In the genomic region with DNA sequence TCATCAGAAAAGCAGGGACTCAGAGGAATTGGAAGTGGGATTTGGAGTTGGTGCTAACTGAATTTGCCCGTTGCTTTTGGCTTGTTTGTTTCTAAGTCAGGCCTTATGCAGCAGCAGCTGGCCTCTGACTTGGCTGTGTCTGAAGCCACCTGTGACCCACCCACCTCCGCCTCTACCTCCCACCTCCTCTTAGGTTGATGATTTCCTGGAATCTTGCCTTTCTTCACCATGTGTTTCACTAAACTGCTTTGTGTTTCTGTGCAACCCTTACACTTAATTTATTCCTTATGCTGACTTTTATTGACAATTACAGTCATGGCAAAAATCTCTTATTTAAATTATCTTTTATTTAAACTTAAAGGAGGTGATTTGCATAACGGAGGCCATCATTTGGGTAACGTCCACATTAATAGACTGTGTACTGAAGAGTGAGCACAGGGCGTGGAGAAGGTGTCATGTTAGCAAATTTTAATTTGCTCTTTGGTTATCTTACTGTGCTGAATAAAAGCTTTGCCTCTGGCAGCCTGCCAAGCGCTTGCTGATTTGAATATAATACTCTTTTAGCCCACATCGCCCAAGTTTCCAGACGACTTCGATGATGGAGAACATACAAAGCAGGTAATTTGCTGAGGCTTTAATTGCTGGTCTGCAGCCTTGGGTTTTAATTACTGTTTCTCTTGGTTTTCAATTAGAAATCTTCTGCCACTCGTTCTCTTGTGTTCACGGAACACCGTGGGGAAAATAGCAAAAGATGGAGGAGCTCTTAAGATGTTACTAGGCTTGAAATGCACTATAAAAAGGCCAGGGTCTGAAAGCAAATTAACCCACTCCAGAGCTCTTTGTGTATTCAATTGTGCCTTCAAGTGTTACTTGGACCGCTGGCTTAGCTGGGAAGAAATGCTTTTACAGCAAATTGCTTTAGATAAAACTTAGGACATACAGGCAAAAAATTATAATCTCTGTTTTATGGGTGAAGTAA, we compare ENCODE assay signal across 12 mouse cellular contexts. TPM values are rescaled to one million over a fixed set of nuclear protein-coding genes. Genes with fewer than 3 reads are reported as not detected.
A peak's percentile ranks its signal among the peaks of the same experiment; 100 is the strongest.
DNase-seq lines count a peak whose midpoint lies in the region; ATAC-seq and TF ChIP-seq lines count a peak whose summit lies in the region.
"Had no signal": no experiment of that assay in that cellular context is flagged by ENCODE, and none has a peak within 500 bp of the region (broad histone marks: within the 10 kb centered on the region; RNA-seq: fewer than 3 reads in every experiment).

No protein-coding gene starts in this region.

- no peak overlapping the region for H3K4me2 ChIP-seq in forebrain, embryonic 11.5 days (ENCODE audit: low read depth, low read length, severe bottlenecking)
- no peak overlapping the region for H3K4me2 ChIP-seq in hindbrain, embryonic 16.5 days (ENCODE audit: low read length)
- H3K4me2 ChIP-seq: liver, embryonic 13.5 days had no signal

- peak; percentile 81 for DNase-seq in forebrain, embryonic 11.5 days (ENCODE audit: low spot score)
- no peak for DNase-seq in forebrain, embryonic 10.5 days (ENCODE audit: extremely low spot score, low spot score)
- DNase-seq in left cerebral cortex, postnatal 14 days (ENCODE audit: low spot score in 2 of 2): peak; percentile 49 to 65
- no peak for DNase-seq in left cerebral cortex, postnatal 36 days (ENCODE audit: low spot score in 2 of 2)
- DNase-seq in MEL (ENCODE audit: low read depth, low spot score): peak; percentile 56
- no peak for DNase-seq in frontal cortex, postnatal 14 days (ENCODE audit: low spot score in 2 of 2)
- DNase-seq: liver, embryonic 13.5 days; lung, postnatal 36 days; thymus, adult 2 months had no signal

- no peaks in the 10 kb centered on the region for H3K9me3 ChIP-seq in forebrain, embryonic 11.5 days (ENCODE audit: control insufficient read depth, low read length)
- no peaks in the 10 kb centered on the region for H3K9me3 ChIP-seq in forebrain, embryonic 10.5 days
- no peaks in the 10 kb centered on the region for H3K9me3 ChIP-seq in MEL (replicated peaks; ENCODE audit: insufficient read depth, low read length)
- H3K9me3 ChIP-seq in hindbrain, embryonic 16.5 days (ENCODE audit: control insufficient read depth, low read length): no peaks in the 10 kb centered on the region
- H3K9me3 ChIP-seq: liver, embryonic 13.5 days had no signal

- no peak for TF ChIP-seq EP300 in MEL (IDR thresholded peaks at IDR 0.05; ENCODE audit: low read depth in 1 of 2, low read length in 2 of 2)

- intact Hi-C loops in left cerebral cortex, postnatal 14 days (cut with DNase I): no loop called here
- intact Hi-C loops in left cerebral cortex, postnatal 36 days (cut with DNase I): loop anchor here (10.0 kb wide), 1 partner anchor 181 kb away; no protein-coding TSS in a partner anchor

- H3K79me2 ChIP-seq in MEL (ENCODE audit: control insufficient read depth, insufficient read depth, low read length, poor library complexity): no peaks in the 10 kb centered on the region

- WGBS in forebrain, embryonic 11.5 days: 43% methylated on average over 13 of the region's 13 CpGs
- WGBS in forebrain, embryonic 10.5 days: 72% methylated on average over 13 of the region's 13 CpGs
- 34% methylated on average over 13 of the region's 13 CpGs for WGBS in hindbrain, embryonic 16.5 days

- no peaks in the 10 kb centered on the region for H3K36me3 ChIP-seq in forebrain, embryonic 11.5 days (ENCODE audit: control insufficient read depth, insufficient read depth, low read length)
- H3K36me3 ChIP-seq in forebrain, embryonic 10.5 days (replicated peaks): peaks cover 56% of the 10 kb centered on the region
- no peaks in the 10 kb centered on the region for H3K36me3 ChIP-seq in MEL (ENCODE audit: control insufficient read depth in 1 of 2, insufficient read depth in 2 of 2, low read length in 2 of 2)
- no peaks in the 10 kb centered on the region for H3K36me3 ChIP-seq in hindbrain, embryonic 16.5 days (ENCODE audit: control insufficient read depth, insufficient read depth, low read length)

- TF ChIP-seq POLR2A in MEL (IDR thresholded peaks at IDR 0.05; ENCODE audit: control insufficient read depth in 1 of 2, insufficient read depth in 1 of 2, low read depth in 1 of 2, low read length in 2 of 2, poor library complexity in 1 of 2): no peak

- no peak overlapping the region for H3K9ac ChIP-seq in forebrain, embryonic 11.5 days (ENCODE audit: low read length)
- H3K9ac ChIP-seq in MEL (ENCODE audit: control insufficient read depth, low read depth, low read length, poor library complexity, severe bottlenecking): no peak overlapping the region
- no peak overlapping the region for H3K9ac ChIP-seq in hindbrain, embryonic 16.5 days (ENCODE audit: low read depth, low read length)
- H3K9ac ChIP-seq: liver, embryonic 13.5 days had no signal

- TF ChIP-seq RAD21 in MEL (IDR thresholded peaks at IDR 0.05; ENCODE audit: low read depth, low read length): no peak

- H3K27me3 ChIP-seq in forebrain, embryonic 11.5 days (ENCODE audit: control insufficient read depth, insufficient read depth, low read length): no peaks in the 10 kb centered on the region
- H3K27me3 ChIP-seq in forebrain, embryonic 10.5 days (ENCODE audit: poor library complexity, severe bottlenecking): no peaks in the 10 kb centered on the region
- no peaks in the 10 kb centered on the region for H3K27me3 ChIP-seq in MEL (ENCODE audit: control insufficient read depth in 1 of 2, insufficient read depth in 2 of 2, low read length in 2 of 2)
- no peaks in the 10 kb centered on the region for H3K27me3 ChIP-seq in hindbrain, embryonic 16.5 days (replicated peaks; ENCODE audit: control insufficient read depth, insufficient read depth, low read length)
- H3K27me3 ChIP-seq: liver, embryonic 13.5 days had no signal

- peak; percentile 87 for ATAC-seq in forebrain, embryonic 11.5 days (replicated peaks; ENCODE audit: low FRiP score)
- ATAC-seq in hindbrain, embryonic 16.5 days: peak; percentile 79
- no peak for ATAC-seq in frontal cortex, adult (ENCODE audit: low TSS enrichment)

- no peak overlapping the region for H3K27ac ChIP-seq in forebrain, embryonic 11.5 days (ENCODE audit: low read depth, low read length)
- H3K27ac ChIP-seq in forebrain, embryonic 10.5 days: no peak overlapping the region
- no peak overlapping the region for H3K27ac ChIP-seq in MEL (ENCODE audit: control insufficient read depth, low read depth, low read length)
- no peak overlapping the region for H3K27ac ChIP-seq in hindbrain, embryonic 16.5 days (ENCODE audit: low read depth, low read length)
- H3K27ac ChIP-seq: liver, embryonic 13.5 days had no signal

- TF ChIP-seq CTCF in MEL (IDR thresholded peaks at IDR 0.05 in 2 of 3, conservative IDR thresholded peaks at IDR 0.05 in 1 of 3; ENCODE audit: control insufficient read depth in 1 of 3, insufficient read depth in 1 of 3, low read depth in 2 of 3, low read length in 3 of 3, poor library complexity in 1 of 3, severe bottlenecking in 1 of 3): no peak

- no peaks in the 10 kb centered on the region; the same call in 1 of the 2 replicates for H3K4me1 ChIP-seq in forebrain, embryonic 11.5 days (replicated peaks; ENCODE audit: control insufficient read depth, insufficient read depth, low read length)
- peaks cover 31% of the 10 kb centered on the region for H3K4me1 ChIP-seq in forebrain, embryonic 10.5 days
- H3K4me1 ChIP-seq in MEL (ENCODE audit: control insufficient read depth in 1 of 2, insufficient read depth in 2 of 2, low read length in 2 of 2): no peaks in the 10 kb centered on the region; a peak in 1 of 4 replicates
- peaks cover 4% of the 10 kb centered on the region; the same call in 1 of the 2 replicates for H3K4me1 ChIP-seq in hindbrain, embryonic 16.5 days (ENCODE audit: control insufficient read depth, insufficient read depth, low read depth, low read length)
- H3K4me1 ChIP-seq: liver, embryonic 13.5 days had no signal

- no peak overlapping the region for H3K4me3 ChIP-seq in forebrain, embryonic 11.5 days (ENCODE audit: low read depth, low read length)
- H3K4me3 ChIP-seq in forebrain, embryonic 10.5 days: no peak overlapping the region
- no peak overlapping the region for H3K4me3 ChIP-seq in MEL (ENCODE audit: control insufficient read depth in 1 of 2, insufficient read depth in 1 of 2, low read depth in 2 of 2, low read length in 2 of 2)
- H3K4me3 ChIP-seq in hindbrain, embryonic 16.5 days (ENCODE audit: low read length): no peak overlapping the region
- H3K4me3 ChIP-seq: liver, embryonic 13.5 days; myocyte had no signal

TF ChIP-seq in MEL, 35 proteins besides CTCF, POLR2A, EP300 and RAD21 (continues in another document):
- TF ChIP-seq RCOR1 (IDR thresholded peaks at IDR 0.05; ENCODE audit: low read depth, low read length): no peak
- TF ChIP-seq TAL1 (IDR thresholded peaks at IDR 0.05; ENCODE audit: low read length): no peak
- TF ChIP-seq HCFC1 (IDR thresholded peaks at IDR 0.05; ENCODE audit: low read depth, low read length): no peak
- no peak for TF ChIP-seq MEF2A (IDR thresholded peaks at IDR 0.05; ENCODE audit: extremely low read depth, insufficient replicate concordance, low read depth, low read length, poor library complexity, severe bottlenecking)
- TF ChIP-seq BHLHE40 (IDR thresholded peaks at IDR 0.05; ENCODE audit: borderline replicate concordance, low read depth, low read length): no peak
- TF ChIP-seq GATA1 (IDR thresholded peaks at IDR 0.05; ENCODE audit: low read depth, low read length): no peak
- TF ChIP-seq SIN3A (IDR thresholded peaks at IDR 0.05; ENCODE audit: low read length): no peak
- no peak for TF ChIP-seq ZKSCAN1 (IDR thresholded peaks at IDR 0.05; ENCODE audit: low read depth, low read length)

RNA-seq across cellular contexts. Expression of gene Srp14, which starts 33.5 kb away (rescaled TPM):
- polyA plus RNA-seq in forebrain, embryonic 11.5 days (2014; fragmentation: Nextera tagmentation; extraction: Ambion mirVana): 239 and 257 TPM in 2 replicates
- 238 and 240 TPM in 2 replicates for polyA plus RNA-seq in forebrain, embryonic 10.5 days (2016; fragmentation: Nextera tagmentation; extraction: Ambion mirVana)
- 100 to 1,000 TPM; 157 to 167 TPM for total RNA-seq in left cerebral cortex, postnatal 14 days (2021)
- total RNA-seq in left cerebral cortex, postnatal 36 days (2021): 100 to 1,000 TPM; 136 to 158 TPM
- 231 and 235 TPM in 2 replicates for total RNA-seq in MEL (2012; rRNA removed)
- polyA plus RNA-seq in MEL (2012; ENCODE audit: insufficient read depth in 1 of 2, insufficient read length in 2 of 2, low read depth in 1 of 2, low replicate concordance in 2 of 2, missing spikeins in 1 of 2): 100 to 1,000 TPM in 1 of 2 experiments, not detected in 1; 272 TPM
- 315 and 340 TPM in 2 replicates for polyA plus RNA-seq in hindbrain, embryonic 16.5 days (2015; fragmentation: Nextera tagmentation; extraction: Ambion mirVana)

RNA-seq across cellular contexts. Expression of gene Eif2ak4, which starts 57.6 kb away (rescaled TPM):
- polyA plus RNA-seq in forebrain, embryonic 11.5 days (2014; fragmentation: Nextera tagmentation; extraction: Ambion mirVana): 14.0 and 14.5 TPM in 2 replicates
- 14.0 and 14.2 TPM in 2 replicates for polyA plus RNA-seq in forebrain, embryonic 10.5 days (2016; fragmentation: Nextera tagmentation; extraction: Ambion mirVana)
- 10 to 100 TPM; 18.3 to 21.0 TPM for total RNA-seq in left cerebral cortex, postnatal 14 days (2021)
- total RNA-seq in left cerebral cortex, postnatal 36 days (2021): 10 to 100 TPM; 18.1 to 24.8 TPM
- 11.5 and 13.2 TPM in 2 replicates for total RNA-seq in MEL (2012; rRNA removed)
- polyA plus RNA-seq in MEL (2012; ENCODE audit: insufficient read depth in 1 of 2, insufficient read length in 2 of 2, low read depth in 1 of 2, low replicate concordance in 2 of 2, missing spikeins in 1 of 2): 10 to 100 TPM in 1 of 2 experiments, not detected in 1; 15.5 TPM
- polyA plus RNA-seq in hindbrain, embryonic 16.5 days (2015; fragmentation: Nextera tagmentation; extraction: Ambion mirVana): 8.3 and 9.3 TPM in 2 replicates

Comparison
In these comparisons a context has a peak if more than half of its experiments do, and no peak if none do; other contexts are left out.
1. DNase-seq: peak in forebrain, embryonic 11.5 days (single experiment), left cerebral cortex, postnatal 14 days (2 of 2) and MEL (single experiment); none in forebrain, embryonic 10.5 days (single experiment), left cerebral cortex, postnatal 36 days (0 of 2) and frontal cortex, postnatal 14 days (0 of 2).